Mouse (Mus musculus): ENCODE results near the gene Gm10230. TPM values are rescaled to one million over a fixed set of nuclear protein-coding genes. Genes with fewer than 3 reads are reported as not detected.
"Not testable (repeated sequence)": the region's sequence is repeated elsewhere in the genome, so short reads cannot be mapped to it uniquely, and the experiment has no call there.

The Gm10230 gene
- not detected for polyA plus RNA-seq (2017; shearing (Covaris generic))

GRCm38 (mm10) chrX:27494782-27495181 lies at the start of gene Gm10230:
Gene Gm10230 (minus strand): TSS chrX:27494882.
- ATAC-seq: not testable (repeated sequence)
